Mouse (Mus musculus) MN1 (cell line): ENCODE results near the gene Fnip2.
"Not testable (repeated sequence)": the region's sequence is repeated elsewhere in the genome, so short reads cannot be mapped to it uniquely, and the experiment has no call there.

Source experiments
- DNase-seq: peaks from one replicate; pipeline ENCODE4 v3.0.0-alpha.2; 2016; ENCODE audit warnings: low spot score

Gene Fnip2

GRCm38 (mm10) chr3:79567703-79568362 lies at the start of gene Fnip2:
Gene Fnip2, minus strand, starts transcription at chr3:79567796.
- DNase-seq, result peak; percentile 94

- no peak for DNase-seq
Measured at GRCm38 (mm10) chr3:79609886-79610285, 42.3 kb upstream of the Fnip2 start.

- DNase-seq, result no peak
Measured at GRCm38 (mm10) chr3:79595468-79595867, 27.9 kb upstream of the Fnip2 start.

GRCm38 (mm10) chr3:79591793-79592471 lies 24.3 kb upstream of the Fnip2 start:
- DNase-seq, result peak; percentile 28

- DNase-seq, result peak; percentile 90
Measured at GRCm38 (mm10) chr3:79590863-79591792, 23.5 kb upstream of the Fnip2 start, which contains the start of gene Ppid. Gene Ppid, plus strand, starts transcription at chr3:79591342.

GRCm38 (mm10) chr3:79589671-79590070 lies 22.1 kb upstream of the Fnip2 start:
- DNase-seq, result no peak

- peak; percentile 92 for DNase-seq
Measured at GRCm38 (mm10) chr3:79586804-79587203, 19.2 kb upstream of the Fnip2 start.

GRCm38 (mm10) chr3:79579891-79580575 lies 12.4 kb upstream of the Fnip2 start:
- no peak for DNase-seq

GRCm38 (mm10) chr3:79578164-79578563 lies 10.6 kb upstream of the Fnip2 start:
- no peak for DNase-seq

GRCm38 (mm10) chr3:79577606-79578005 lies 10.0 kb upstream of the Fnip2 start:
- DNase-seq, result no peak

GRCm38 (mm10) chr3:79576865-79577264 lies 9.3 kb upstream of the Fnip2 start:
- DNase-seq, result no peak

GRCm38 (mm10) chr3:79576468-79576816 lies 8.8 kb upstream of the Fnip2 start:
- DNase-seq, result no peak

GRCm38 (mm10) chr3:79575576-79576467 lies 8.2 kb upstream of the Fnip2 start:
- no peak for DNase-seq

- DNase-seq, result no peak
Measured at GRCm38 (mm10) chr3:79574336-79574735, 6.7 kb upstream of the Fnip2 start.

- not testable (repeated sequence) for DNase-seq
Measured at GRCm38 (mm10) chr3:79573376-79573775, 5.8 kb upstream of the Fnip2 start.

GRCm38 (mm10) chr3:79572399-79572798 lies 4.8 kb upstream of the Fnip2 start:
- DNase-seq, result no peak

GRCm38 (mm10) chr3:79569351-79569681 lies 1.7 kb upstream of the Fnip2 start:
- no peak for DNase-seq

GRCm38 (mm10) chr3:79568629-79569350 lies 1.2 kb upstream of the Fnip2 start:
- no peak for DNase-seq

- DNase-seq, result no peak
Measured at GRCm38 (mm10) chr3:79566716-79567691, 592 bp downstream of the Fnip2 start.
